Mouse (Mus musculus) layer of hippocampus, adult 8-10 months (tissue): ENCODE measurements around the gene Zfp710. TPM values are rescaled to one million over a fixed set of nuclear protein-coding genes. Genes with fewer than 3 reads are reported as not detected.

Experiments used
- DNase-seq, 2 experiments: peaks; one replicate each; pipeline ENCODE4 v3.0.0; 2022; ENCODE audit warnings: low spot score in 2 of 2
- total RNA-seq, 4 experiments: library from RNA; stranded (reverse); gene quantifications; 2 replicates each; pipeline ENCODE4 v1.2.4; 2022

Gene Zfp710
- total RNA-seq, 4 experiments from 2014 or later = 24.3 to 30.2 (median 26.0) TPM

- DNase-seq = no peak
These were observed 31.2 kb downstream of the Zfp710 start for GRCm38 (mm10) chr7:80055781-80056180.

- no peak for DNase-seq
These were observed 32.5 kb downstream of the Zfp710 start for GRCm38 (mm10) chr7:80057002-80057691.

- no peak for DNase-seq
These were observed 33.2 kb downstream of the Zfp710 start for GRCm38 (mm10) chr7:80057781-80058180.

GRCm38 (mm10) chr7:80058405-80059063, 33.9 kb downstream of the Zfp710 start:
- no peak for DNase-seq

- no peak for DNase-seq
These were observed 34.6 kb downstream of the Zfp710 start for GRCm38 (mm10) chr7:80059064-80059838.

- DNase-seq = no peak
These were observed 35.6 kb downstream of the Zfp710 start for GRCm38 (mm10) chr7:80060012-80060778.

- DNase-seq = no peak
These were observed 37.6 kb downstream of the Zfp710 start for GRCm38 (mm10) chr7:80062083-80062826.

GRCm38 (mm10) chr7:80063244-80063643, 38.6 kb downstream of the Zfp710 start:
- DNase-seq = no peak

- no peak for DNase-seq
These were observed 39.5 kb downstream of the Zfp710 start for GRCm38 (mm10) chr7:80063902-80064736.

- DNase-seq = no peak
These were observed 40.6 kb downstream of the Zfp710 start for GRCm38 (mm10) chr7:80065250-80065649.

- no peak for DNase-seq
These were observed 42.3 kb downstream of the Zfp710 start for GRCm38 (mm10) chr7:80066675-80067455.

- no peak for DNase-seq
These were observed 43.7 kb downstream of the Zfp710 start for GRCm38 (mm10) chr7:80068341-80068740.

- peak; percentile 62 to 64 for DNase-seq
These were observed 45.2 kb downstream of the Zfp710 start for GRCm38 (mm10) chr7:80069615-80070327.

GRCm38 (mm10) chr7:80071209-80071608, 46.6 kb downstream of the Zfp710 start:
- no peak for DNase-seq

GRCm38 (mm10) chr7:80072297-80072696, 47.7 kb downstream of the Zfp710 start:
- DNase-seq = peak; percentile 46 to 60

- no peak for DNase-seq
These were observed 48.9 kb downstream of the Zfp710 start for GRCm38 (mm10) chr7:80073506-80073905.

- DNase-seq = no peak
These were observed 50.4 kb downstream of the Zfp710 start for GRCm38 (mm10) chr7:80074921-80075441.

- DNase-seq = no peak
These were observed 51.5 kb downstream of the Zfp710 start for GRCm38 (mm10) chr7:80075946-80076583.
